Mouse (Mus musculus) neural tube, embryonic 14.5 days (tissue): Measurements from ENCODE around the gene Rcor2. TPM values are rescaled to one million over a fixed set of nuclear protein-coding genes. Genes with fewer than 3 reads are reported as not detected.
A peak's percentile ranks its signal among the peaks of the same experiment; 100 is the strongest.

ENCODE experiments used
- ATAC-seq: fragments of 200-750 bp; cut with Nextera tagmentation; 2 replicates; pipeline ENCODE4 v1.8.0; 2017; ENCODE audit warnings: low read depth, mild to moderate bottlenecking, moderate TSS enrichment, moderate library complexity
- H3K27ac ChIP-seq: fragments of 300-500 bp; sonication (generic); 2 replicates; pipeline ENCODE4 v1.5.1; 2014; ENCODE audit warnings: low read depth, mild to moderate bottlenecking, control low read depth, low read length, moderate library complexity, mixed read lengths
- H3K27me3 ChIP-seq: fragments of 300-500 bp; sonication (generic); 2 replicates; pipeline ENCODE4 v1.6.1; 2014; ENCODE audit warnings: low read length; ENCODE audit not compliant: control insufficient read depth, insufficient read depth
- H3K36me3 ChIP-seq: fragments of 300-500 bp; sonication (generic); 2 replicates; pipeline ENCODE4 v1.6.1; 2014; ENCODE audit warnings: low read length, mixed read lengths; ENCODE audit not compliant: control insufficient read depth, insufficient read depth
- H3K4me1 ChIP-seq: fragments of 300-500 bp; sonication (generic); 2 replicates; pipeline ENCODE4 v1.6.1; 2014; ENCODE audit warnings: low read length; ENCODE audit not compliant: control insufficient read depth, insufficient read depth
- H3K4me2 ChIP-seq: fragments of 300-500 bp; sonication (generic); 2 replicates; pipeline ENCODE4 v1.6.1; 2014; ENCODE audit warnings: mild to moderate bottlenecking, low read depth, low read length, control low read depth
- H3K4me3 ChIP-seq: fragments of 300-500 bp; sonication (generic); 2 replicates; pipeline ENCODE4 v1.5.1; 2014; ENCODE audit warnings: low read depth, low read length, control low read depth, mixed read lengths
- H3K9ac ChIP-seq: fragments of 300-500 bp; sonication (generic); replicated peaks from 2 replicates; pipeline ENCODE4 v1.6.1; 2014; ENCODE audit warnings: low read depth, mild to moderate bottlenecking, control low read depth, low read length, mixed read lengths
- H3K9me3 ChIP-seq: fragments of 300-500 bp; sonication (generic); 2 replicates; pipeline ENCODE4 v1.6.1; 2016; ENCODE audit warnings: low read length; ENCODE audit not compliant: control insufficient read depth
- WGBS: fragments of 180-500 bp; shearing (Covaris S2); extraction: QIAGEN DNeasy Blood & Tissue Kit; methylation state at CpG from one replicate; pipeline ENCODE4 v1.1.7; 2014; 5-methylcytosine and 5-hydroxymethylcytosine counted together
- polyA plus RNA-seq: library from polyadenylated mRNA; unstranded; fragments of >200 nt; fragmentation: Nextera tagmentation; extraction: Ambion mirVana; gene quantifications from 2 replicates; pipeline ENCODE4 v1.2.1, GENCODE M21; 2014

Rcor2 gene
- polyA plus RNA-seq, 1 experiment from 2014 or later = 8.4 TPM

DNA sequence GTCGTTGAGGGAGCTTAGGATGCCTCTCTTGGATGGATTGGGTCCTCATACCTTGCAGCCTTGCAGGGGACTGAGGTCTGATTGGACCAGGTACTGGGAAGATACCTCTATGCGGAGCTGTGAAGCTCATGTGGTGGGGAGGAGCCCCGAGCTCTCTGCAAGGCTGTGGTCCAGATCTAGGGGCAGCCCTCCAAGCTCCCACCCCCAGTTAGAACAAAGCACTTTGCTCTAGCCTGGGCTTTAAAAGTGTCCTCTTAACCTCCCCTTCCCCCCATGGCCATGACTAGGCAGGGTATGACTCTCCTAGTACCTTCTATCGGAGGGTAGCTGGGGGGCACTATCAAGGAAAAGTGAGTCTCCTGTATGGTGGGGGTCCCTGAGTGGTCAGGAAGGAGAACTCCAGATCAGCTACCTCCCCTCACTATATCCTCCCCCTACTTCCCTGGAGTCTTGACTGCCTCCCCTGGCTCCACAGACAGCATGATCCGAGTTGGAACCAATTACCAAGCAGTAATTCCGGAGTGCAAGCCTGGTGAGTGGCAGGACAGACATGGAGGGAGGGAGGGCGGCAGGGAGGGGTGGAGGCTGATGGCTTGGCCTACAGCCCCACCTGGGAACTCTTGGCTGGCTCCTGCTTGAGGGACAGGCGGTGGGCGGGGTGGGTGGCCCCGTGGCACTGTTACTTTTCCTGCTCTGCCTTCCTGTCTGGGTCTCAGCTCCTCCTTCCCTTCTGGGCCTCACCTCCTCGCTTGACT lies 2.3 kb downstream of the Rcor2 start:
- Histone ChIP-seq H3K9ac (peak overlapping the region; percentile 82), H3K4me1 (peaks cover 50% of the 10 kb centered on the region), H3K9me3 (no peaks in the 10 kb centered on the region), H3K4me2 (peak overlapping the region; percentile 88), H3K27me3 (no peaks in the 10 kb centered on the region), H3K4me3 (peak overlapping the region; percentile 77), H3K27ac (peak overlapping the region; percentile 95; the same call in 1 of the 2 replicates), H3K36me3 (peaks cover 32% of the 10 kb centered on the region)
- ATAC-seq = peak; percentile 9; the same call in 1 of the 2 replicates
- 9% methylated on average over 11 of the region's 11 CpGs for WGBS

DNA sequence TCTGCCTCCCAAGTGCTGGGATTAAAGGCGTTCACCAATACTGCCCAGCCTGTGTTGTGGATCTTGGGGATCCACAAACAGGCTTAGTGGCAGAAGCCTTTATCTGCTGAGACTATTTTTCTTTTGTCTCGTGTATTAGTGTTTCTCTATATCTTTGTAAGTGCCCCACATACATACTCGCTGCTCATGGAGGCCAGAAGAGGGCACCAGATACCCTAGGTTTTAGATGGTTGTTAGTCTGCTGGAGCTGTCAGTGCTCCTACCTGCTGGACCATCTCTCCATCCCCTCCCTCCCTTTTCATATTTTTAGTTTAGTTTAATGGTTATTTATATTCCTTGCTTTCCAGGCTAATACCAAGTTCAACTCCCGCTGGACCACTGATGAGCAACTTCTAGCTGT lies 6.4 kb downstream of the Rcor2 start:
- H3K4me1 ChIP-seq = peaks cover 44% of the 10 kb centered on the region

DNA sequence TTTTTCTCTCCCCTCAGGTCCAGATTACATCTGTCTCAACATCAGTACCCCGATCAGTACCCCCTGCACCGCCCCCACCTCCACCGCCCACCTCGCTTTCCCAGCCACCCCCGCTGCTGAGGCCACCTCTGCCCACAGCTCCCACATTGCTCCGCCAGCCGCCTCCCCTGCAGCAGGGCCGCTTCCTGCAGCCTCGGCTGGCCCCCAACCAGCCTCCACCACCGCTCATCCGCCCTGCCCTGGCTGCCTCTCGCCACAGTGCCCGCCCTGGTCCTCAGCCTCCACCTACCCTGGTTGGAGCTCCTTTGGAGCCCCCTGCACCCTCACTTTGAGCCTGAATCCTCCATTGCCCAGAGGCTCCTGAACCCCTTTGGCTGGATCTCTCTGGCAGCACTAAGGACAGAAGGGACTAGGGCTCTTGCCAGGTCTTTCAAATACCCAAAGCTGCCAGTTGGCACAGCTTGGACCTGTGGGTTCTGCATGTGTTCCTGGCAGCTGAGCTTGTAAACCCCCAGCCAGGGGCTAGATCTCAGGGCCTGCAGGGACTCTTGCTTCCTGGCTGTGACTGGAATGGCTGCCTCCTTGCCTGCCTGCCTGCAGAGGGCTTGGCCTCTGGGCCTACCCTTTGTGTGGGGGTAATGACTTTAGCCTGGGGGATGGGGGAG lies 7.3 kb downstream of the Rcor2 start:
- H3K4me2 ChIP-seq = no peak overlapping the region
- peaks cover 60% of the 10 kb centered on the region for H3K36me3 ChIP-seq
- no peaks in the 10 kb centered on the region for H3K9me3 ChIP-seq
- WGBS = 65% methylated on average over 12 of the region's 13 CpGs
- no peak overlapping the region for H3K9ac ChIP-seq
- ATAC-seq = no peak
- peaks cover 44% of the 10 kb centered on the region for H3K4me1 ChIP-seq
- H3K4me3 ChIP-seq = no peak overlapping the region
- peak overlapping the region; percentile 60; the same call in 1 of the 2 replicates for H3K27ac ChIP-seq
- no peaks in the 10 kb centered on the region for H3K27me3 ChIP-seq

More for the DNA sequence above, 6.4 kb downstream of the Rcor2 start:
- H3K36me3 ChIP-seq = peaks cover 60% of the 10 kb centered on the region
- H3K9ac ChIP-seq = no peak overlapping the region
- no peaks in the 10 kb centered on the region for H3K27me3 ChIP-seq
- no peak overlapping the region for H3K4me2 ChIP-seq
- no peak overlapping the region for H3K4me3 ChIP-seq
- ATAC-seq = no peak
- 91% methylated on average over 4 of the region's 4 CpGs for WGBS
- H3K9me3 ChIP-seq = no peaks in the 10 kb centered on the region
- no peak overlapping the region for H3K27ac ChIP-seq

DNA sequence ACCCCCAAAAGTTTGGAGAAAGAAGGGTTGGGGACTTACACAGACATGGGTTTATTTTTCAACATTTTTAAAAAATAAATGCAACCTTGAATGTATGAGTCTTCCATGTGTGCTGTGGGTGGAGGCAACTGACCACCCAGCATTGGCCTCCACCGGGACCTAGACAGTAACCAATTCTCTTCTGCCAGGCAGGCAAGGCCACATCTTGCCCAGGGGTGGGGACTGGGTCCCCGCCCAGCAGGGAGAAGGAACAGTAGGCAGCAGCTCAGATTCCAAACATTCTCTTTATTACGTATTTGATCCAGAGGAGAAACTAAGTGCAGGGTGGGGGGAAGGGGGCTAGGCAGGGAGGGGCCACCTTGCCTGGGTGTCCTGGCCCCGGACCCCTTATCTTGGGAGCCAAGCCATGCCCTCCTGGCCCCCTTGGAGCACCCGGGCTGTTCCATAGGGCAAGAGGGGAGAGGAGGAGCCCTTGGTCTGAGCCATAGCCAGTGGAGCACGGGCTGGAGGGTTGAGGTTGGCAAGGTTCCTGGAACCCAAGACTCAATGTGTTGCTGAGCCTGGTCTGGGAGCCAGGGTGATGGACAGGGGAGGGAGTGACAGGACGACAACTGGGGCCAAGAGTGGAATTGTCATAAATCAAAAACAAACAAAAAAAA lies 8.1 kb downstream of the Rcor2 start:
- ATAC-seq = no peak
- 52% methylated on average over 7 of the region's 7 CpGs for WGBS
- Histone ChIP-seq H3K27me3 (no peaks in the 10 kb centered on the region), H3K4me1 (peaks cover 37% of the 10 kb centered on the region), H3K9me3 (no peaks in the 10 kb centered on the region), H3K36me3 (peaks cover 60% of the 10 kb centered on the region), H3K27ac (peak overlapping the region; percentile 60), H3K9ac (0 out of 2 replicates have a peak overlapping the region, but pooled peaks have one; percentile 16), H3K4me3 (no peak overlapping the region), H3K4me2 (no peak overlapping the region)

DNA sequence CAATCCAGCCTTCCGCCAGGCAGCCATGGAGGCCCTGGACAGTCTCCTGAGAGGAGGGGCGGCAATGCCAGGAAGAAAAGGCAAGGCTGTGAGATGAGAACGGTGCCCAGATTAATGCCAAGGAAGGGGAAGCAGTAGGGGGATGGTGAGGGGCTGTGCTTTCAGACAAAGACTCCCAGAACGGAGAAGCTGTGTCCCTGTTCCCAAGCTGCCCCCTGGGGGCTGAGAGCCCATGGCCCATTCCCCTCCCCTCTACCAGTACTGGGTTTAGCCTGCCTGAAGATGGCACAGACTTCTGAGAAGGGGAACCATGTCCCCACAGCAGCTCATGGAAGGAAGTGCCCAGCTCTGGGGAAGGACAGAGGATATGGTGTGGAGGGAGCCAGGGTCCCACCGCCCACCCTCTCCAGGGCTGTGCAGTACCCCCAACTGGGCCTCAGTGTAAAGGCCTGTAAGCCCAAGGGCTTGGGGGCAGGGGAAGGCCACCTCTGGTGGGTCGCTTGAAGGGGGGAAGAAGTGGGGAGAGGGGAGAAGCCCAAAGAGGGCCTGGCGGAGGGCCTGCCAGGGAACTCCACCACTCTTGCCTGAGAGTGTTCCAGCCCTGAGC lies 9.0 kb downstream of the Rcor2 start:
- 26% methylated on average over 7 of the region's 7 CpGs for WGBS
- H3K4me2 ChIP-seq = no peak overlapping the region
- H3K36me3 ChIP-seq = peaks cover 68% of the 10 kb centered on the region
- H3K4me1 ChIP-seq = peaks cover 30% of the 10 kb centered on the region
- H3K27ac ChIP-seq = peak overlapping the region; percentile 67
- H3K9ac ChIP-seq = peak overlapping the region; percentile 28
- peak; percentile 13; the same call in 1 of the 2 replicates for ATAC-seq
- H3K4me3 ChIP-seq = no peak overlapping the region
- no peaks in the 10 kb centered on the region for H3K27me3 ChIP-seq
- no peaks in the 10 kb centered on the region for H3K9me3 ChIP-seq

DNA sequence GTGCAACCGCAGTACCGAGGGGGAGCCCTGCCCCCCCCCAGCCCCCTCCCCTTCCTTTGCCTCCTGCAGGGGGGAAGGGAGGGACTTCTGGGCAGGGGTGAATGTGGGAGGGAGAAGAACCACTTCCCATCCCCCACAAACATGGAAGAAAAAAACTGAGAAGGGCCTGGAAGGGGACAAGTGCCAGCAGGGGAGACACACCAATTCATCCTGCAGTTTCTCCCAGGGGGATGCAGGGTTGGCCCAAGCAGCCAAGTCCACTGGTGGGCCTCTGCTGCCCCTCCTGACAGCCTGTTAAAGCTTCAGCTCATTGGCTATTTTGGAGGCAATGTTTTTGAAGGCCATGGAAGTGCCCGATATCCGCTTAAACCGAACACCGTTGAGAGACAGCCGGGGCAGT lies 9.7 kb downstream of the Rcor2 start:
- Histone ChIP-seq H3K36me3 (peaks cover 68% of the 10 kb centered on the region), H3K4me1 (peaks cover 28% of the 10 kb centered on the region), H3K4me2 (no peak overlapping the region), H3K9ac (peak overlapping the region; percentile 28; the same call in 1 of the 2 replicates), H3K27me3 (no peaks in the 10 kb centered on the region), H3K4me3 (no peak overlapping the region), H3K9me3 (no peaks in the 10 kb centered on the region), H3K27ac (peak overlapping the region; percentile 67)
- 79% methylated on average over 5 of the region's 7 CpGs for WGBS
- no peak for ATAC-seq

DNA sequence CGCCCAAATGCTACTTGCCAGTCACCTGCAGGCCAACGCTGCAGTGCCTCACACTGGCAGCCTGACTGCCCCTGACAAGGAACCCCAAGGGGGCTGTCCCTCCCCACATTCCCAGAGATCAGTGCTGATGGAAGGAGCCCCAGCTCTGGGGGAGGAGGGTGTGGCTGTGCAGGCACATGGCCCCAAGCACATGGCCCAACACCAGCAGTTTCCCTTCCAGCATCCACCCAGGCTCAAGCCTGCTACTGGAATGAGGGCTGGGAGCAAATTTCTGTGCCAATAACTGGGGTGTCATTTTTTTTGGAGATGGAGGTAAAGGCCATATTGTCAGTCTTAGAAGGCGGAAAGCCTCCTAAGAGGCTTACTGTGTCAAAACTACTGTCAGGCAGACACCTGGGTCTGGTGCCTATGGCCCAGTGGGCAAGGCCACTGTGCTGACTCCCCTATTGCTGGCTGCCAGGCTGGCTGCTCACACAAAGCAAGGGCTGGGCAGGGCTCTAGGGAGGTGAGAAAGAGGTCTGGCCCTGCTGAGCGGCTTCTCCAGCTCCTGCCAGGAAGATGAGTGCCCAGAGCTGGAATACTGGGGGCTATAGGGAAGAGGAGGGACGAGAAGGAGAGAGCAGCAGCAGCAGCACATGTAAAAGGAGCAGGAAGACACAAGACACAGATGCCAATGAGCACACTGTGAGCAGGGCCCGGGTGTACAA lies 11.2 kb downstream of the Rcor2 start:
- 66% methylated on average over 6 of the region's 6 CpGs for WGBS
- Histone ChIP-seq H3K4me3 (no peak overlapping the region), H3K9ac (no peak overlapping the region), H3K9me3 (no peaks in the 10 kb centered on the region), H3K36me3 (peaks cover 65% of the 10 kb centered on the region), H3K27me3 (no peaks in the 10 kb centered on the region), H3K27ac (peak overlapping the region; percentile 69), H3K4me1 (peaks cover 28% of the 10 kb centered on the region), H3K4me2 (no peak overlapping the region)
- peak; percentile 29; the same call in 1 of the 2 replicates for ATAC-seq

DNA sequence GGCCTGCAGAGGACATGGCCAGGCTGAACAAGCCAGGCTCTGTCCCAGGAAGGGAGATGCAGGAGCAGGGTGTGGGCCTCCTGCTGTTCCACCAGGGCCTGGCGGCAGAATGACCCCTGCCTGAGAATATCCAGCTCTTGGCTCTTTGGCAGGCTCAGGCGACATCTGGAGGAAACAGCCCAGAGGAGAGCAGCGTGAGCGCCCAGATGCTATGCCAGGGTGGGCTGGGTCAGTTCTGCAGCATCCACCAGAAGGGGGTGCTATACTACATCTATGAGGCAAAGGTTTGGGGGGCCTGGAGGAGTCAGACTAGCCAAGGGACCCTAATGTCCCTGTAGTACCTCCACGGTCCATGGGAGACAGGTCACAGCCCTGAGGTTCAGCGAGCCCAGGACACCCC lies 12.0 kb downstream of the Rcor2 start:
- Histone ChIP-seq H3K4me1 (peaks cover 28% of the 10 kb centered on the region), H3K27me3 (no peaks in the 10 kb centered on the region), H3K4me2 (no peak overlapping the region), H3K9me3 (no peaks in the 10 kb centered on the region), H3K27ac (peak overlapping the region; percentile 69), H3K4me3 (no peak overlapping the region), H3K9ac (no peak overlapping the region), H3K36me3 (peaks cover 61% of the 10 kb centered on the region)
- WGBS = 37% methylated on average over 6 of the region's 6 CpGs
- peak; percentile 32 for ATAC-seq
